Mouse (Mus musculus) lung, postnatal 0 days (tissue): ENCODE measurements around the gene Rhoj.

ENCODE experiments used
- CTCF ChIP-seq: IDR thresholded peaks from 2 replicates; pipeline ENCODE4 v1.5.1; 2016; ENCODE audit warnings: antibody characterized with exemption, mild to moderate bottlenecking
- EP300 ChIP-seq: IDR thresholded peaks from 2 replicates; pipeline ENCODE4 v1.6.1; 2016; ENCODE audit warnings: antibody characterized with exemption, mild to moderate bottlenecking, control low read depth

- TF ChIP-seq CTCF (no peak), EP300 (no peak)
Measured at GRCm38 (mm10) chr12:75396616-75397015, 88.5 kb downstream of the Rhoj start.
